Mouse (Mus musculus): ENCODE measurements at regions not wholly inside any gene's neighbourhood (a gene's known extent, or its start where the extent isn't known, plus 50 kb on each side); places are given as distances from the start of the nearest gene placed in this dataset. TPM values are rescaled to one million over a fixed set of nuclear protein-coding genes. Genes with fewer than 3 reads are reported as not detected.

DNA sequence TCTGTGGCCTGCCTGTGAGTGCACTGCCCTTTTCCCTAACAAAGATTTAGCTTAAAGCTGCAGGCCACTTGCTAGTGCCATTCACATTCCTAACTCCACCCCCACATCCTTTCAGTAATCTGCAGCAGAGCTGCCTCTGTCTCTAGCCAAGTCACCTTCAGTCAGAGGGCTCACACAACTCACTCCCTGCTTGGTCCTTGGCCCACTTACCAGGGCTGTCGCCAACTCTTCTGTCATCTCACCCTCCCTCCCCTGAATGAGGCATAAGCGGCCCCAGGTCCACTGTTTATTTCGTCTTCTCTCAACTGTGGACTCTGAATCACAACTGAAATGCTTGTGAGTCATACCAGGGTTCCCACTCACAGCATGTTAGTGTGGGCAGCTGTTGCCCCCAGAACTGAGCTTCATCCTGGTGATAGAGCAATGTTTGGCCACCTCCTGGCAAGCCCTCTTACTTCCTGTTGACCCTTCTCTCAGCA is 85.5 kb upstream of the Nrp1 start:
- no peaks in the 10 kb centered on the region for H3K36me3 ChIP-seq
- H3K27me3 ChIP-seq = no peaks in the 10 kb centered on the region
- H3K4me2 ChIP-seq = no peak overlapping the region
- H3K4me3 ChIP-seq (replicated peaks) = no peak overlapping the region
- no peak overlapping the region for H3K27ac ChIP-seq
- peaks cover 14% of the 10 kb centered on the region for H3K4me1 ChIP-seq (replicated peaks)
- H3K9ac ChIP-seq (replicated peaks) = no peak overlapping the region
- WGBS = 38% methylated on average over 3 of the region's 3 CpGs
- no peaks in the 10 kb centered on the region for H3K9me3 ChIP-seq
- ATAC-seq (ENCODE audit: insufficient number of reproducible peaks, insufficient read depth, low FRiP score, low TSS enrichment, low read depth) = no peak

DNA sequence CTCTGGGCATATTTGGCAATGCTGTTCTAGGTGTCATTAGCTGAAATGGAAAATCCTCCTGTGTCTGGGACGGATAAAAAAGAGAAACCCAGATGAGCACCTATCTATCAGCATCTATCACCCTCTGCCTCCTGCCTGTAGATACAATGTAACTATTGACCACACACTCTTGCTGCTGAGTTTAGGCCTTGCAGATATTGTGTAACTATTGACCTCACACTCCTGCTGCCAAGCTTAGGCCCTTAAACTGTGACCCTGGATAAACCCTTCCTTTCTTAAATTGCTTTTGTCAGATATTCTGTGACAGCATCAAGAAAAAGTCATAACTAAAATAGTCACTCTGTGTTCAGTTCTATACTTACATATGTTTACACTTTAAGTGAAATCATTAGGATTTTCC is 81.9 kb upstream of the Nrp1 start:
- Histone ChIP-seq H3K27me3 (no peaks in the 10 kb centered on the region), H3K9me3 (no peaks in the 10 kb centered on the region), H3K27ac (no peak overlapping the region), H3K4me3 (replicated peaks) (no peak overlapping the region), H3K9ac (replicated peaks) (no peak overlapping the region), H3K4me2 (no peak overlapping the region), H3K36me3 (no peaks in the 10 kb centered on the region), H3K4me1 (replicated peaks) (peaks cover 7% of the 10 kb centered on the region; the same call in 1 of the 2 replicates)
- ATAC-seq (ENCODE audit: insufficient number of reproducible peaks, insufficient read depth, low FRiP score, low TSS enrichment, low read depth) = no peak
- WGBS = 86% methylated on average over 1 of the region's 1 CpGs

DNA sequence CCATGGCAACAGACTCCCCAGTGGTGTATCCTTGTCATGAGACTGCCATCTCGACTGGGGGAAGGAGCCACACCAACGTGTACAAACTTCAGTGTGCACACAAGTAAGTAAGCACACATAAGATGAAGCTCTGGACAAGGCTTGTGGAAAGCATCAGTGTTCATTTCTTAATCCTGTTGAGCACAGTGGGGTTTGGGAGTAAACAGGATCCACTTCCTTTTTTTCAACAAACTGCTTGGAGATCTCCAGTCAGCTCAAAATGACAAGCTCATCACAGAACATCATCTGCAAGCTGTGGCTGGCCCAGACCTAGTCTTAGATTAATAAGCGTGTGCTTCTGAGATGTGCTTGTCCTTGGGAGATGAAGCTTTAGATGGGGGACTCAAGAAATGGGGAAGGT is 75.6 kb upstream of the Nrp1 start:
- Histone ChIP-seq H3K4me1 (replicated peaks) (no peaks in the 10 kb centered on the region), H3K27ac (no peak overlapping the region), H3K4me2 (no peak overlapping the region), H3K4me3 (replicated peaks) (no peak overlapping the region), H3K27me3 (no peaks in the 10 kb centered on the region), H3K9me3 (no peaks in the 10 kb centered on the region), H3K9ac (replicated peaks) (no peak overlapping the region), H3K36me3 (no peaks in the 10 kb centered on the region)
- ATAC-seq (ENCODE audit: insufficient number of reproducible peaks, insufficient read depth, low FRiP score, low TSS enrichment, low read depth) = no peak
- WGBS = 74% methylated on average over 3 of the region's 3 CpGs

DNA sequence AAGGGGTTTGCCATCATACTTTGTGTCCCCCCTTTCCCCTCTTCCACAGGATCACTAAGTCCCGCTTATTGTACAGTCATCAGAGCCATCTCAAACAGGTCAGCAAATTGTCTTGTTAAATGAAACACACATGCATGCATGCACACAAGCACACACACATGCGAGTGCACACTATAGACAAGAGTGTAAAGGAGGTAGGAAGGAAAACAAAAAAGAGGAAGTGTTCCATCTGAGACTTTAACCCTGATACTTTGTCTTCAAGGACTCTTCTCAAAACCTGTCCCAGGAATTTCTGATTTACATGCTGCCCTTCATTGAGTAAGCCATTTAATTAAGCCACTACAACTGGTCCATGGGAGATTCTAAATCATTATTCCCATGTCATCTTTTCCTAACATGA is 75.0 kb upstream of the Nrp1 start:
- H3K4me1 ChIP-seq (replicated peaks) = no peaks in the 10 kb centered on the region
- H3K4me2 ChIP-seq = no peak overlapping the region
- H3K27ac ChIP-seq = no peak overlapping the region
- no peaks in the 10 kb centered on the region for H3K27me3 ChIP-seq
- no peaks in the 10 kb centered on the region for H3K9me3 ChIP-seq
- no peak overlapping the region for H3K4me3 ChIP-seq (replicated peaks)
- no peaks in the 10 kb centered on the region for H3K36me3 ChIP-seq
- 86% methylated on average over 2 of the region's 2 CpGs for WGBS
- ATAC-seq (ENCODE audit: insufficient number of reproducible peaks, insufficient read depth, low FRiP score, low TSS enrichment, low read depth) = no peak
- H3K9ac ChIP-seq (replicated peaks) = no peak overlapping the region

DNA sequence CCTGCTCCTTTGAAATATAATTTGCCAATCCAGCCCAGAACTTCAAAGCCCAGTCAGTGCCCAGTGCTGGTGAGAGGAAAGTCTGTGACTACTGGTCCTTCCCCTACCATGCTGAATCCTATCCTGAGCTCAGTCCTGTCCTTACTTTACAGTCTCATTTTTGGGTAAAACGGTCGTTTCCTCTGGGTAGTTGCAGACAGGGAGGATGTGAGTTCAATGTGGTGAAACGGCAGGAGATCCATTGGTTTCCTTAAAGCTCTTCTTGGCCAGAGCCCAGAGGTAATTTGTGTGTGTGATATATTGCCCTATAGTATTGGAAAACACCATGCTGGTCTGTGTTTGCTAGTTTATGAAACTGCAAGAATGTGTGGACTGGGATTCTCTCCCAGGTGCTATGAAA is 73.6 kb upstream of the Nrp1 start:
- ATAC-seq (ENCODE audit: insufficient number of reproducible peaks, insufficient read depth, low FRiP score, low TSS enrichment, low read depth) = no peak
- Histone ChIP-seq H3K9me3 (no peaks in the 10 kb centered on the region), H3K4me2 (no peak overlapping the region), H3K4me1 (replicated peaks) (no peaks in the 10 kb centered on the region), H3K27me3 (no peaks in the 10 kb centered on the region), H3K36me3 (no peaks in the 10 kb centered on the region), H3K27ac (no peak overlapping the region), H3K9ac (replicated peaks) (no peak overlapping the region), H3K4me3 (replicated peaks) (no peak overlapping the region)
- 33% methylated on average over 3 of the region's 3 CpGs for WGBS

DNA sequence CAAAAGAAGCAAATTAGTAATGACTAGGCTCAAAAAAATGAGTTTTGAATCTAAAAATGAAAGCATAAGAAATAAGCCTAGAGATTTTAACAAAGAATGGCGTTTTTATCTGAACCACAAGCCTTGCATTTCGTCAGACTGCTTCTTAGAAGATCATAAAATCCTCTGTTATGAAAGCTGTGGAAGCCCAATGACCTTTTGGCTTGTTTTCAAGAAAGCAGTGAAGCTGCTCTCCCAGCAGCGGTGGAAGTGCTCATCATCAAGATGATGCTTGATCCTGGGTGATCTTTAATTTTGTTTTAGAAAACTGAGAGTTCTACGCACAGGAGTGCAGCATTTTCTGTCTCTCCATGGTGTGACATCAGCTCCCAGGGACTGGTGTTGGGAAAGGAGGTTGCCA is 68.3 kb upstream of the Nrp1 start:
- Histone ChIP-seq H3K4me2 (no peak overlapping the region), H3K9me3 (no peaks in the 10 kb centered on the region), H3K4me3 (replicated peaks) (no peak overlapping the region), H3K36me3 (no peaks in the 10 kb centered on the region), H3K9ac (replicated peaks) (no peak overlapping the region), H3K27me3 (no peaks in the 10 kb centered on the region), H3K27ac (no peak overlapping the region), H3K4me1 (replicated peaks) (no peaks in the 10 kb centered on the region)
- no peak for ATAC-seq (ENCODE audit: insufficient number of reproducible peaks, insufficient read depth, low FRiP score, low TSS enrichment, low read depth)
- WGBS = 70% methylated on average over 4 of the region's 4 CpGs

DNA sequence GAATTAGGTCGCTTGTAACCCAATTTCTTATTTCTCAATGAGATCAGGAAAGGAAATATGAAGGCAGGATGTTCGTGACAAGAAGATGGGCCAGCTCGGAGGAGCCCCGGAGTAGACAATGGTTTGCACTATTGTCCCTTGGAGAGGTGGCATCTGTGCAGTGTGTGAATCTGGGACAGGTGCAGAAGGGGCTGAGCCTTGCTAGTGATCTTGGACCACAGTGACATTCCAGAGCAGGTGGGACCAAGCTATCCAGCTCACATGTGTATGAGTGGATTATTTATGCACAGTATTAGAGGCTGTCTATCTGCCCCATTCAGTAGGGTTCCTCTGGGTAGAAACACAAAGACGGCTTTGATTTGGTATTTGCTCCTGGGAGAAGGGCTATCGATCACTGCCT is 66.0 kb upstream of the Nrp1 start:
- no peaks in the 10 kb centered on the region for H3K36me3 ChIP-seq
- ATAC-seq (ENCODE audit: insufficient number of reproducible peaks, insufficient read depth, low FRiP score, low TSS enrichment, low read depth) = no peak
- H3K4me1 ChIP-seq (replicated peaks) = no peaks in the 10 kb centered on the region
- no peaks in the 10 kb centered on the region for H3K27me3 ChIP-seq
- H3K4me3 ChIP-seq (replicated peaks) = no peak overlapping the region
- 83% methylated on average over 6 of the region's 6 CpGs for WGBS
- H3K9ac ChIP-seq (replicated peaks) = no peak overlapping the region
- H3K4me2 ChIP-seq = no peak overlapping the region
- no peaks in the 10 kb centered on the region for H3K9me3 ChIP-seq
- H3K27ac ChIP-seq = no peak overlapping the region

DNA sequence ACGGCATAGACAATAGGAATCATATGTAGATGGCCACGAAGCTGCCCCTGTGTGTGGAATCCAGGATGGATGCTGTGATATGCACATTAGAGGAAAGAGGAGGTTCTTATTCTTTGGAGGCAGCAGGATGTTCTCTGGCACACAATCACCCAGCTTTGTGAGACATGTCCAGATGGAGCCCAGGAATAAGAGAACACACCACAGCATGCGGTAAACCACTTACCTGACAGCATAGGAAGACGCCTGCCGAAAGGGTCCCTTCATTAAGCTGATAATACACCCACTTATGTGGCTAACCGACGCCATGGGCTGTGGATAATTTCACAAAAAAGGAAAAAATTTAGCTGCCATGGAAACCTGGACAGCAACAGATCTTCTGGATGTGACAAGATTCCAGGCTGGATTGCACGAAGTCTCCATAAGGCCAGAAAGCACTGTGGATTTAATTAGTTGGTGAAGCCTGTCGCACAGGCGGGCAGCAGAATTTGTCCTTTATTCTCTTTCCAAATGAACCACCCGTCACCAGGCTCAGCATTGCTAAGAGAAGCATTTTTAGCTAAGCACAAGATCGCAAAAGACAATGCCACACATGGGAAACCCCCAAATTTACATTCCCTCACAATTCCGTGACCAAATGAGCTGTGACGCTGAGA is 61.5 kb upstream of the Nrp1 start:
- H3K4me1 ChIP-seq (replicated peaks) = no peaks in the 10 kb centered on the region
- no peak overlapping the region for H3K4me3 ChIP-seq (replicated peaks)
- no peak overlapping the region for H3K9ac ChIP-seq (replicated peaks)
- no peaks in the 10 kb centered on the region for H3K27me3 ChIP-seq
- 86% methylated on average over 14 of the region's 14 CpGs for WGBS
- no peaks in the 10 kb centered on the region for H3K9me3 ChIP-seq
- no peak for ATAC-seq (ENCODE audit: insufficient number of reproducible peaks, insufficient read depth, low FRiP score, low TSS enrichment, low read depth)
- no peaks in the 10 kb centered on the region for H3K36me3 ChIP-seq
- H3K4me2 ChIP-seq = no peak overlapping the region
- H3K27ac ChIP-seq = no peak overlapping the region

DNA sequence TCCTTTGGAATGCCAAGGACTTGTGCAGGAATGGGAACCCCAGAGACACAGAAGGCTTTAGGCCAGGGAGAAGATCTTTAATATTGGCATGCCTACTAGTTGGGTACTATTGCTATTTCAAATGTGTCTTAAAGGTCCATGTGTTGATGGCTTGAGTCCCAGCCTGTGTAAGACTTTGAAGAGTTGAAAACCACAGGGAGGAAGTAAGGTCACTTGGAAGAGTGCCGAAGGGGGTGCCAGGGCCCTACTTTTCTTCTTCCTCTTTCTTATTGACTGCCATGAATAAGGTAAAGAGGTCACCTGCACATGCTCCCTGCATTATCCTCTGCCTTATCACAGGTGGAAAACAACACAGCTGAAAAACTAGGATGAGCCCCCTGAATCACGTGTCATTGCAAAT is 56.1 kb upstream of the Nrp1 start:
- H3K27ac ChIP-seq = no peak overlapping the region
- 85% methylated on average over 2 of the region's 2 CpGs for WGBS

More for the DNA sequence above, 56.1 kb upstream of the Nrp1 start:
- Histone ChIP-seq H3K36me3 (no peaks in the 10 kb centered on the region), H3K9ac (replicated peaks) (no peak overlapping the region), H3K27me3 (no peaks in the 10 kb centered on the region), H3K4me2 (no peak overlapping the region), H3K4me3 (replicated peaks) (no peak overlapping the region), H3K4me1 (replicated peaks) (no peaks in the 10 kb centered on the region), H3K9me3 (no peaks in the 10 kb centered on the region)
- no peak for ATAC-seq (ENCODE audit: insufficient number of reproducible peaks, insufficient read depth, low FRiP score, low TSS enrichment, low read depth)

Small RNAs in the stretch of these regions (microRNA-seq; reads per million reads assigned to microRNA genes)
- not detected for gene Mir21c

Measured in limb, embryonic 12.5 days (tissue).